Mouse (Mus musculus): ENCODE measurements at regions not wholly inside any gene's neighbourhood (a gene's known extent, or its start where the extent isn't known, plus 50 kb on each side); places are given as distances from the start of the nearest gene placed in this dataset.

DNA sequence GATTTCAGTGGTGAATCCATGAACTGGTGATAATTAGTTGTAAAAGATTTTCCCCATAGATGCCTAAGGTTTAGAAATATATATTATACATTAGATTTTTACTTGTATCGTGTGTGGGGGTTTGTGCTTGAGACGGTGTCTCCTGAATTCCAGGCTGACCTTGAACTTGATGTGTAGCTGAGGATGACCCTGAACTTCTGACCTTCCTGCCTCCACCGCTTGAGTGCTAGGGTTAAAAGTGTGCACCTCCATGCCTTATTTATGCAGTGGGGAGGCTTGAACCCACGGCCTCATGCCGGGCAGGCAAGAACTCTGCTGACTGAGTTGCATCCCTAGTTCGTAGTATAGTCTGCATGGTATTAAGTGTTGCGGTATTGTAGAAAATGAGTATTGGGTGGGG, 69.3 kb upstream of the Arid5b start:
- CTCF ChIA-PET, result interaction anchor here in 2 of 4 experiments (0.7 to 2.4 kb wide), 2 partner anchors 65 to 1030 kb away, joined by 5 to 8 read pairs; no protein-coding TSS in a partner anchor

DNA sequence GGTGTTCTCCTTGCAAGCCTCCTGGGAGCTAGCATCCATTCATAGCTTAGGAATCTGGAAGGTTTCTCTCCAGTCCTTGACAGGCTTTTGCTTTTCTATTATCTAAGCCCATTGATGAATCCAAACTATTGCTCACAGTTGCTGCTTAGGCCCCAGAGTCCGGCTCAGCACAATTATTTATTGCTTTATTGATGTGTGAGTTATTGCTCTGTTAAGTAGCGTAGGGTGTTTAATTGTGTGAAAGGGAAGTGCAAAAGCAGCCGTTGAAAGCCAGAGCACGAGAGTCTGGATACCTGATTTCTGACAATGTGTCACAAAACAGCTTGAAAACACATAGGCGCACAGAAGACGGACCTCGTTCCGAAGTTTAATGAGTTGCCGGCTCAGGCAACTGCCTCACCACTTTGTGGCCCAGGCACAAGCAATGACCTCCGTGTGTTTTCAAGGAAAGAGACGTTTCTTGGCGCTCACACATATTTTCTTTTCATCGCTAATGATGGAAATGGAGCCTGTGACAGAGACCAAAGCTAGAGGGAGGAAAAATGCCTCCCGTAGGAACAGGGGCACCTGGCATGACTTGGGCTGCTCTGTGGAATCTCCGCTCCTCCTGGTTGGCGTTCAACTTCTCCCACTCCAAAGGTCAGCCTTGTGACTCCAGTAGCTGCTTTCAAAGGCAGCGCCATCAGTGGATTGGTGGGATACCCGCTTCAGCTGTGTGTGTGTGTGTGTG, 66.6 kb upstream of the Arid5b start:
- ChIA-PET POLR2A (interaction anchor here (0.6 to 1.2 kb wide), 7 partner anchors 20 to 1703 kb away, joined by 3 read pairs; no protein-coding TSS in a partner anchor), CTCF (interaction anchor here in 1 of 4 experiments (0.6 kb wide), 2 partner anchors 414 to 754 kb away, joined by 3 to 6 read pairs; no protein-coding TSS in a partner anchor)

More for the DNA sequence above, 69.3 kb upstream of the Arid5b start:
- POLR2A ChIA-PET, result no interaction called here

DNA sequence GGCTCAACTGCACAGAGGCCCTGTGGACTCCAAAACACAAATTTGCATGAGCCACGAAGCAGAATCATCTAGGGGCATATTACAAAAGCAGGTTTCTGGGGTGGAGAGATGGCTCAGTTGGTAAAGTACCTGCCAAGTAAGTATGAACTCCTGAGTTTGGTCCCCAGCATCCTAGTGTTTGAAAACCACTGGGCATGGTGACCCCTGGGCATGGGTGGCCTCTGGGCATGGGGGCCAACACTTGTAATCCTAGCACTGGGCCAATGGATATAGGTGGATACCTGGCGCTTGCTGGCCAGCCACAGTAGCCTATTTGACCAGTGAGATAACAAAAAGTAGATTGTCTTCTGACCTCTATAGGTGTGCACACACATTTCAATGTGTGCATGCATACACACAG, 65.7 kb upstream of the Arid5b start:
- ChIA-PET POLR2A (interaction anchor here in 2 of 4 experiments (0.6 to 1.2 kb wide), 2 partner anchors 10 to 113 kb away, joined by 3 read pairs; no protein-coding TSS in a partner anchor), CTCF (no interaction called here)

DNA sequence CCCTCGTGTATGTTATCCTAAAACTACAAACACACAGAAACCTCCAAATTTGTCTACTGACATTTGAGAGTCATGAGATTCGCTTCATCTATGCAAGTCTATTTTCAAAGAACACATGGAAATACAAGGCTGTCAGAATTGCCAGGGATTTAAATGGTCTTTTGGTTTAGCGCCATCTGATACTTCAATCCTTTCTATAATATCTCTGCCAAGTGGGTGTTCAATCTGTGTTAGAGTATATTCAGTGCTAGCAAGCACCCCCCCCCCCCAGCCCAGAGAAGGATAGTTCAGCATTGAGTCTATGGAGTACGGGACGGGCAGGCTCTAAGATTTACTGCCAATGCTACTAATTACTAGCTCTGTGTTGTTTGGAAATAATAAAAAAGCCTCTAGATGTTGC, 55.5 kb upstream of the Arid5b start:
- ChIA-PET CTCF (no interaction called here), POLR2A (interaction anchor here in 1 of 4 experiments (0.5 to 0.6 kb wide), 2 partner anchors 10 to 167 kb away, joined by 3 read pairs; no protein-coding TSS in a partner anchor)
